Mouse (Mus musculus) adrenal gland, postnatal 36 days (tissue): ENCODE data around the gene Mtmr11. TPM values are rescaled to one million over a fixed set of nuclear protein-coding genes. Genes with fewer than 3 reads are reported as not detected.

Source experiments
- DNase-seq, 2 experiments: peaks; one replicate each; pipeline ENCODE4 v3.0.0; 2021; ENCODE audit warnings: mixed read lengths in 1 of 2
- long read RNA-seq, 2 experiments: library from polyadenylated mRNA; stranded (forward); transcript quantifications; one replicate each; pipeline ENCODE4 v2.0.0; 2021; ENCODE audit warnings: borderline sequencing depth in 2 of 2
- total RNA-seq, 2 experiments: library from RNA; stranded (reverse); gene quantifications; 2 replicates each; pipeline ENCODE4 v1.2.3; 2021

The Mtmr11 gene
- total RNA-seq, result 10 to 100 TPM; 15.6 to 31.5 TPM
- long read RNA-seq, experiment 1, transcript Mtmr11-201 (17 exons, 2,778 nt), result major isoform, 6 of 15 reads
- long read RNA-seq, experiment 1, partial matches to known transcripts, result 6 of 15 reads
- long read RNA-seq, experiment 1, other reads (novel, unspliced or antisense), result 3 of 15 reads
- long read RNA-seq, experiment 2, transcript Mtmr11-201 (17 exons, 2,778 nt), result major isoform, 7 of 20 reads
- long read RNA-seq, experiment 2, partial matches to known transcripts, result 5 of 20 reads
- long read RNA-seq, experiment 2, other reads (novel, unspliced or antisense), result 8 of 20 reads

GRCm38 (mm10) chr3:96161869-96162840 lies at the start of gene Mtmr11:
Gene Mtmr11, plus strand, starts transcription at chr3:96162004.
- peak; percentile 26 to 60 for DNase-seq

GRCm38 (mm10) chr3:96113251-96113650 lies 48.6 kb upstream of the Mtmr11 start:
- DNase-seq, result no peak

GRCm38 (mm10) chr3:96118142-96118541 lies 43.7 kb upstream of the Mtmr11 start:
- DNase-seq, result no peak

GRCm38 (mm10) chr3:96118702-96119101 lies 43.1 kb upstream of the Mtmr11 start:
- no peak for DNase-seq

- DNase-seq, result no peak
Observed at GRCm38 (mm10) chr3:96124235-96124634, 37.6 kb upstream of the Mtmr11 start.

- no peak for DNase-seq
Observed at GRCm38 (mm10) chr3:96128128-96128527, 33.7 kb upstream of the Mtmr11 start.

GRCm38 (mm10) chr3:96132478-96132877 lies 29.3 kb upstream of the Mtmr11 start:
- DNase-seq, result no peak

- no peak for DNase-seq
Observed at GRCm38 (mm10) chr3:96133327-96133905, 28.4 kb upstream of the Mtmr11 start.

GRCm38 (mm10) chr3:96135011-96135410 lies 26.8 kb upstream of the Mtmr11 start:
- peak; percentile 68 to 77 for DNase-seq

GRCm38 (mm10) chr3:96147950-96148349 lies 13.9 kb upstream of the Mtmr11 start:
- peak in 1 of 2 experiments; percentile 52 for DNase-seq

GRCm38 (mm10) chr3:96151836-96152235 lies 10.0 kb upstream of the Mtmr11 start:
- no peak for DNase-seq

- no peak for DNase-seq
Observed at GRCm38 (mm10) chr3:96152611-96153010, 9.2 kb upstream of the Mtmr11 start.

GRCm38 (mm10) chr3:96155501-96155900 lies 6.3 kb upstream of the Mtmr11 start:
- DNase-seq, result no peak

GRCm38 (mm10) chr3:96159820-96160219 lies 2.0 kb upstream of the Mtmr11 start:
- no peak for DNase-seq

GRCm38 (mm10) chr3:96160222-96160802 lies 1.5 kb upstream of the Mtmr11 start:
- DNase-seq, result peak; percentile 81 to 87

- DNase-seq, result peak; percentile 82 to 88
Observed at GRCm38 (mm10) chr3:96160803-96161516, 844 bp upstream of the Mtmr11 start.

GRCm38 (mm10) chr3:96163040-96163439 lies 1.2 kb downstream of the Mtmr11 start:
- no peak for DNase-seq

GRCm38 (mm10) chr3:96168466-96169158 lies 6.8 kb downstream of the Mtmr11 start:
- no peak for DNase-seq

GRCm38 (mm10) chr3:96170276-96170675 lies 8.5 kb downstream of the Mtmr11 start:
- DNase-seq, result peak; percentile 56 to 70

GRCm38 (mm10) chr3:96170976-96171545 lies 9.3 kb downstream of the Mtmr11 start:
- DNase-seq, result peak in 1 of 2 experiments; percentile 23
